Mouse (Mus musculus) midbrain, embryonic 16.5 days (tissue): ENCODE measurements at regions not wholly inside any gene's neighbourhood (a gene's known extent, or its start where the extent isn't known, plus 50 kb on each side); places are given as distances from the start of the nearest gene placed in this dataset.

Source experiments
- ATAC-seq: fragments of 200-750 bp; cut with Nextera tagmentation; 2 replicates; pipeline ENCODE4 v1.8.0; 2017; ENCODE audit warnings: moderate TSS enrichment
- H3K27ac ChIP-seq: fragments of 300-500 bp; sonication (generic); 2 replicates; pipeline ENCODE4 v1.5.1; 2014; ENCODE audit warnings: mild to moderate bottlenecking, low read length, mixed read lengths
- H3K27me3 ChIP-seq: fragments of 300-500 bp; sonication (generic); 2 replicates; pipeline ENCODE4 v1.6.1; 2014; ENCODE audit warnings: low read depth, low read length, mixed read lengths; ENCODE audit not compliant: control insufficient read depth, insufficient read depth
- H3K36me3 ChIP-seq: fragments of 300-500 bp; sonication (generic); 2 replicates; pipeline ENCODE4 v1.6.1; 2014; ENCODE audit warnings: mild to moderate bottlenecking, low read length, moderate library complexity, mixed read lengths; ENCODE audit not compliant: control insufficient read depth, insufficient read depth
- H3K4me1 ChIP-seq: fragments of 300-500 bp; sonication (generic); 2 replicates; pipeline ENCODE4 v1.6.1; 2014; ENCODE audit warnings: mild to moderate bottlenecking, low read length, mixed read lengths; ENCODE audit not compliant: control insufficient read depth, insufficient read depth
- H3K4me2 ChIP-seq: fragments of 300-500 bp; sonication (generic); 2 replicates; pipeline ENCODE4 v1.6.1; 2014; ENCODE audit warnings: mild to moderate bottlenecking, low read length, mixed read lengths
- H3K4me3 ChIP-seq: fragments of 300-500 bp; sonication (generic); 2 replicates; pipeline ENCODE4 v1.5.1; 2014; ENCODE audit warnings: low read depth, mild to moderate bottlenecking, low read length, moderate library complexity, mixed read lengths
- H3K9ac ChIP-seq: fragments of 300-500 bp; sonication (generic); 2 replicates; pipeline ENCODE4 v1.6.1; 2014; ENCODE audit warnings: low read depth, low read length, mixed read lengths
- H3K9me3 ChIP-seq: fragments of 300-500 bp; sonication (generic); replicated peaks from 2 replicates; pipeline ENCODE4 v1.6.1; 2014; ENCODE audit warnings: mild to moderate bottlenecking, low read length, mixed read lengths; ENCODE audit not compliant: control insufficient read depth, poor library complexity, severe bottlenecking
- WGBS: fragments of 180-500 bp; shearing (Covaris S2); extraction: QIAGEN DNeasy Blood & Tissue Kit; methylation state at CpG from one replicate; pipeline ENCODE4 v1.1.7; 2014; 5-methylcytosine and 5-hydroxymethylcytosine counted together

DNA sequence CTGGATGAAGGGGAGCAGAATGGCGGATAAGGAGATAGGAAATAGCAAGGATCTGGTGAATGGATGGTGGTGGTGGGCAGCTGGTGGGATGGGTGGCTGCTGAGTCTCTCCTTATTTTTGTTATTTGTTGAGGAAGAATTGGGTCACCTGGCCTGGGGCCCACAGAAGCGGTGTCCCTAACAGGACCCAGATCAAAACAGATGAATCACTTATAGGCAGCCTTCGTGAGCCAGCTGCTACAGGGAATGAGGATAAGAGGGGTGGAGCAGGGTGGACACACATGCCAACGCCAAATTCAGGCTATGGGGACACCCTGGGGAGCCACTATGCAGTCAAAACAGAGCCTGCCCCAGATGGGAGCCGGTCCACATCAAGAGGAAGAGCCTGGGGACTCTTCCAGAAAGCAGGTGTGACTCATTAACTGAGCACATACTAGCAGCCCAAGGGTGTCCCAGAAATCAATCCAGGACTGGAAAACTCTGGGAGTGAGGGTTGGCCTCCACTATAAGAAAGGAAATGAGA is 75.4 kb downstream of the Inhbb start:
- Histone ChIP-seq H3K36me3 (no peaks in the 10 kb centered on the region), H3K9me3 (no peaks in the 10 kb centered on the region), H3K4me3 (no peak overlapping the region), H3K4me2 (no peak overlapping the region), H3K27me3 (no peaks in the 10 kb centered on the region), H3K9ac (no peak overlapping the region), H3K27ac (no peak overlapping the region), H3K4me1 (peaks cover 4% of the 10 kb centered on the region; the same call in 1 of the 2 replicates)
- WGBS: 77% methylated on average over 5 of the region's 5 CpGs
- ATAC-seq: no peak

DNA sequence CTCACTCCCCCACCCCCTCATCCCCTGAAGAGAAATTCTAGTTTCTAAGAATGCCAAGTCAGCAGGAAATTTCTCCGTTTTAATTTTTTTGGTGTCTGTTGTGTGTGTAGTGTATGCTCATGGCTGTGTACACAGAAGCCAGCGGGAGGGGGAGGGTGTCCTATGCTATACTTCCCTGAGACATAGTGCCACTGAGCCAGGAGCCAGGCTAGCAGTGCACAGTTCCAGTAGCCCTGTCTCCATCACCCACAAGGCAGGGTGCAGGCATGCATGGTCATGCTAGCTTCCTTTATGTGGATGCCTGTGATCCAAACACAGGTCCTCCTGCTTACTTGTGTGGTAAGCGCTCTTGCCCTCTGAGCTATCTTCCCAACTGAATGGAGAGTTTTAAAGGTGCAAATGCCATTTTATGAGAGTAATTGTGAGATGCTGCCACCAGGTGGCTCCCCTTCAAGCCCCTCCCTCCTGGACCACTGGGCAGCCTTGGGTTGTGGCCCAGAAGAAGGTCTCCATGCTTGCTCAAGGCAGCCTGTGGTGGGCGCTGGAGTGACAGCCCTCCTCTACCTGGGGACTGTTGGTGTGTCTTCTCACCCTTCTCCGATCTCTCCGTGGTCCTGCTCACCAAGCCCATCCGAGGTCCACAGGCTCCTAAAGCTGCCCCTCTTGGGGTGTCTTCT is 76.8 kb downstream of the Inhbb start:
- Histone ChIP-seq H3K9ac (no peak overlapping the region), H3K36me3 (no peaks in the 10 kb centered on the region), H3K4me3 (no peak overlapping the region), H3K27me3 (no peaks in the 10 kb centered on the region), H3K27ac (no peak overlapping the region), H3K4me2 (no peak overlapping the region), H3K9me3 (no peaks in the 10 kb centered on the region), H3K4me1 (peaks cover 4% of the 10 kb centered on the region; the same call in 1 of the 2 replicates)
- WGBS: 63% methylated on average over 7 of the region's 7 CpGs
- ATAC-seq: no peak

DNA sequence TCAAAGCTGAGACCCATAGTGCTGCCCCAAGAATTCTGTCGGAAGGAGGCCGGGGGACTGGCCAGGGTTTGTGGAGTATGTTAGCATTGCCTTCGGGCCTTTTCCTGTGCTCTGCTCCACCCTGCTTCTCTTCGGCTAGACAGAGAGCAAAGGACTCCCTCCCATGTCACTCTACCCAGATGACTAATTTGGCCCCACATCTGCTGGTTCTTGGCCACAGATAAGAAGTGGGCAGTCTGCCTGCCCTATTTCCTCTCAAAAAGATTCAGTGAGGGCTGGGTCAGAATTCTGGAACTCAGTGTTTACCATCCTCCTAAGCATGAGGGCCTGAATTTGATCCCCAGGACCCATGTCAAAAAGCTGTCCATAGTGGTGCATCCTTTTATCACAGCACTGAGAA is 78.0 kb downstream of the Inhbb start:
- no peak overlapping the region for H3K4me2 ChIP-seq
- peaks cover 4% of the 10 kb centered on the region; the same call in 1 of the 2 replicates for H3K4me1 ChIP-seq
- H3K36me3 ChIP-seq: no peaks in the 10 kb centered on the region
- 87% methylated on average over 4 of the region's 4 CpGs for WGBS
- H3K27ac ChIP-seq: no peak overlapping the region
- H3K9ac ChIP-seq: no peak overlapping the region
- H3K27me3 ChIP-seq: no peaks in the 10 kb centered on the region
- no peak overlapping the region for H3K4me3 ChIP-seq
- no peak for ATAC-seq
- H3K9me3 ChIP-seq: no peaks in the 10 kb centered on the region

DNA sequence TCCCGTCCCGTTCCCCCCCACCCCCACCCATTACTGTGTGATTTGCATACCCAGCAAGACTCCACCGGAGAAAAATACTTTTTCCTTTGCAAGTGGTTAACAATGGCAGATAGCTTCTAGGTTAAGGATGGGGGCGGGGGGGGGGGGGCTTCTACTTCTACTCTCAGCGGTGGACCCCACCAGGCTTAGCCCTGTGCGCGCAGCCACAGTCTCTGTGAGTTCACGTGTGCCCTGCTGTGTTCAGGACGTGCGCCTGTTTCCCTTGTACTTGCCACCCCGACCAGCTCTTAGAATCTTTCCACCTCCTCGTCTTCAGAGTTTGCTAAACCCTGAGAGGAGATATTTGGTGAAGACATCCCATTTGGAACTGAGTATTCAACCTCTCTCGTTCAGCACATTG is 86.9 kb downstream of the Inhbb start:
- Histone ChIP-seq H3K27ac (no peak overlapping the region), H3K4me3 (no peak overlapping the region)
- WGBS: 20% methylated on average over 12 of the region's 13 CpGs

DNA sequence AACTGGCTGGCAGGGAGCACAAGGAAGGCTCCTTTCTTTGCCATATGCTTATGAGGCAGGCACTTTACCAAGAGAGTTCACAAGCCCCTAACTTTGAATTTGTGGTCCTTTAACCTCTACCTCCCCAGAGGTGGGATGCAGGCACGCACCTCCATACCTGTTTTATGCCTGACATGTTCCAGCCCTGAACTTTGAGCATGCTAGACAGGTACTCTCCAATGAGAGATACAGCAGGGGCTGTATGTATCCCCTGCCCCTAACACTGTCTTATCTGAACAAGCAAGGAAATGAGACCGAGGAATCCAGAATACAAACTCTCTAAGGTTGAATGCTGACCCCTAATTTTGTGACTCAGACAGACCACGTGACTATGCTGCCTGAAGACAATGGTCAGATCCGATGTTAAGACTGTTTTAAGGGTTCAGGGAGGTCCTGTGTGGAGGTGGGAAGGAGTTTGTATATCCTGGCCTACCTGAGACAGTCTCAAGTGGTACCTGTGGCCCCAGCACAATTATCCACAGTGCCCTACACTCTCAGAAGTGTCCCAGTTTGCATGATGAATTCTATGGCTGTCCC is 91.2 kb downstream of the Inhbb start:
- no peaks in the 10 kb centered on the region for H3K27me3 ChIP-seq
- H3K4me1 ChIP-seq: peaks cover 10% of the 10 kb centered on the region
- no peaks in the 10 kb centered on the region for H3K9me3 ChIP-seq
- WGBS: 71% methylated on average over 4 of the region's 4 CpGs
- no peak overlapping the region for H3K4me2 ChIP-seq
- no peak for ATAC-seq
- H3K4me3 ChIP-seq: no peak overlapping the region
- no peaks in the 10 kb centered on the region for H3K36me3 ChIP-seq
- no peak overlapping the region for H3K27ac ChIP-seq
- H3K9ac ChIP-seq: no peak overlapping the region

More for the DNA sequence above, 86.9 kb downstream of the Inhbb start:
- ATAC-seq: no peak
- Histone ChIP-seq H3K9ac (no peak overlapping the region), H3K27me3 (no peaks in the 10 kb centered on the region), H3K4me1 (no peaks in the 10 kb centered on the region), H3K9me3 (no peaks in the 10 kb centered on the region), H3K36me3 (no peaks in the 10 kb centered on the region), H3K4me2 (no peak overlapping the region)

DNA sequence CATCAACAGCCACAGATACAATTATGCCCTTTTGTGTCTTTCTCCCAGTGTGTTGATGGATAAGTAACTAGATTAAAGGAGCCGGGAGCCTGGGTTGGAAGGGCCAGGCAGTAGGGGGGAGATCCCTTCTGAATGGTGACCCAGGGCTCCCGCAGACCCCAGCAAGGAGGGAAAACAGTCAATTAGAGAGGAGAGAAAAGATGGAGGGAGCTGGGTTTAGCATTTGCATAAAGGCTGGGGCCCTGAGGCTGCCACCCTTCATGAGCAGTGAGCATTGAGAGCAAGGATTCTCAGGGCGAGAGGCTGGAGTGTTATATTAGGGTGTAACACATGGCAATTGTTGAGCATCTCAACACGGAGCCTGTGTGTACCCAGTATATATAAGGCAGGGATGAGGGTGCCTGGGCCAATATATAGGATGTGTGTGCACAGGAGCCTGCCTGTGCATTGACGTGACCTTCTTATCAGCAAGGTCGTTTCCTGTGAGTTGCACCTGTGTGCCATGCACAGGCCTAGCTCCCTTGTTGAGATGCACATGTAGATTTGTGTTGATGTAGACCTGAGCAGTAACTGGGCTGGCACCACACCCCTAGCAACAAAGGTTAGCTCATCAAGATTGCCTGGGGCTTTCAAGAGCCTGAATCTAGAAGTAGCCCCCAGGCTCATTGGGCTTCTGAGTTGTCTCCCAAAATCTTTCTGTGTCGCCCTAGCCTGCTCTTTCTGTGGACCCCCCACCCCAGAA is 92.2 kb downstream of the Inhbb start:
- no peaks in the 10 kb centered on the region for H3K36me3 ChIP-seq
- 26% methylated on average over 7 of the region's 7 CpGs for WGBS
- peak; percentile 50 for ATAC-seq
- no peak overlapping the region for H3K4me3 ChIP-seq
- H3K9ac ChIP-seq: no peak overlapping the region
- peak overlapping the region; percentile 66 for H3K27ac ChIP-seq
- no peaks in the 10 kb centered on the region for H3K27me3 ChIP-seq
- H3K9me3 ChIP-seq: no peaks in the 10 kb centered on the region
- peaks cover 10% of the 10 kb centered on the region for H3K4me1 ChIP-seq
- no peak overlapping the region for H3K4me2 ChIP-seq

DNA sequence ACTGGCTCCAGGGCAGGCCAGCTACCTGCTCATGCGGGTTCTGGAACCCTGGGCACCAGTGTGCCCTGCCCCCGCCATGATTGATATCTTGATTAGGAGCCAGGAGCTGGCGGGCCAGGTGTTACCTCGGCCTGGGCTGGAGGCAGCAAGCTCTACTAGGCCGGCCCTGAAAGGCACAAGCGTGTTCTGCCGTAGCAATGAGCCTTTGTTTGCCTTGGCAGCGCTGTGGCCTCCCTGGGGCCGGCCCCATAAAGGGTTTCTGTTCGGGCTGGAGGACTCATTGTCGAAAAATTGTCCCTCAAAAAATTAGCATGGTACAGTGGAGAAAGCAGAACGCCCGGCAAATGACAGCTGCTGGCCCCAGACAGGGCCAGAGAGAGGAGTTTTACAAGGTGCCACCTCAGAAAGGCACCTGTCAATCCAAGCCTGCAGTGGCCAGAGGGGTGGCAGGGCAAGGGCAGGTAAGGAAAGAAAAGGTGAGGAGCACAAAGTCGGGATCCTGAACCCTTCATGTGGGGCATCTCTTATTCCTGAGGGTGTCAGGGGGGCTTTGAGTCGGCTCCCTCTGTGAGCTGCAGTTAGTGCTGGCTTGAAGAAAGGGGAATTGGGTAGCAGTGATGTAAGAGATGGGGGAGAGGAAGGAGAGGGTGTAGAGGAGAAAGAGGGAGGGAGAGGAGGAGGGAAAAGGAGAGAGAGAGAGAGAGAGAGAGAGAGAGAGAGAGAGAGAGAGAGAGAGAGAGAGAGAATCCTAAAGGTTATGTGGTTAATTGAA is 92.9 kb downstream of the Inhbb start:
- ATAC-seq: peak; percentile 76
- Histone ChIP-seq H3K27me3 (no peaks in the 10 kb centered on the region), H3K4me1 (peaks cover 10% of the 10 kb centered on the region), H3K27ac (peak overlapping the region; percentile 66), H3K4me3 (no peak overlapping the region), H3K9ac (0 out of 2 replicates have a peak overlapping the region, but pooled peaks have one; percentile 15), H3K4me2 (no peak overlapping the region), H3K9me3 (no peaks in the 10 kb centered on the region), H3K36me3 (no peaks in the 10 kb centered on the region)
- 6% methylated on average over 15 of the region's 15 CpGs for WGBS

DNA sequence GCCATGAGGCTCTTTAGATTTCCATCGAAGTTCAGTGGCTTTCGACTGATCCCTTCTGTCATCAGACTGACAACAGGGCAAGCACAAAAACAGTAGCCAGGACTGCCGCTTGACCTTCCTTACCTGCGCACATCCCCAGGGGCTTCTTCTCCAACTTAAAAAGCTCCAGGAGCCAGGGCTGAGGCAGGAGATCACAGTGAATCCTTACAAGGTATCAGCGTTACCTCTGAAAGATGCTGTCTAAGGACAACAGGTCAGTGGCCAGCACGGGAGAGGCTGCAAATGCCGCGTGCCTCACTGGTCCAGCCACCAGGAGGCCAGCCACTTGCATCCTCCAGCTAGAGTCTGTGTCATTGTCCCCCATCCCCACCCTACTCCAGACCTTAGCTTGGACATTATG is 97.5 kb downstream of the Inhbb start:
- no peaks in the 10 kb centered on the region for H3K27me3 ChIP-seq
- H3K9me3 ChIP-seq: no peaks in the 10 kb centered on the region
- no peak overlapping the region for H3K9ac ChIP-seq
- 78% methylated on average over 8 of the region's 8 CpGs for WGBS
- peaks cover 5% of the 10 kb centered on the region for H3K4me1 ChIP-seq
- no peak overlapping the region for H3K27ac ChIP-seq
- ATAC-seq: no peak
- H3K36me3 ChIP-seq: no peaks in the 10 kb centered on the region
- no peak overlapping the region for H3K4me3 ChIP-seq
- no peak overlapping the region for H3K4me2 ChIP-seq
